Mouse (Mus musculus) kidney, adult 8-10 months (tissue): ENCODE data around the gene Cyyr1.
"Not testable (repeated sequence)": the region's sequence is repeated elsewhere in the genome, so short reads cannot be mapped to it uniquely, and the experiment has no call there.

Source experiments
- DNase-seq, 2 experiments: peaks; one replicate each; pipeline ENCODE4 v3.0.0; 2022

Cyyr1 gene

GRCm38 (mm10) chr16:85553297-85553696 is at the start of gene Cyyr1:
Cyyr1 (minus strand) TSS chr16:85553397.
- not testable (repeated sequence) for DNase-seq

- no peak for DNase-seq
Observed at GRCm38 (mm10) chr16:85588844-85589243, 35.6 kb upstream of the Cyyr1 start.

- DNase-seq: no peak
Observed at GRCm38 (mm10) chr16:85587573-85588226, 34.5 kb upstream of the Cyyr1 start.

DNA sequence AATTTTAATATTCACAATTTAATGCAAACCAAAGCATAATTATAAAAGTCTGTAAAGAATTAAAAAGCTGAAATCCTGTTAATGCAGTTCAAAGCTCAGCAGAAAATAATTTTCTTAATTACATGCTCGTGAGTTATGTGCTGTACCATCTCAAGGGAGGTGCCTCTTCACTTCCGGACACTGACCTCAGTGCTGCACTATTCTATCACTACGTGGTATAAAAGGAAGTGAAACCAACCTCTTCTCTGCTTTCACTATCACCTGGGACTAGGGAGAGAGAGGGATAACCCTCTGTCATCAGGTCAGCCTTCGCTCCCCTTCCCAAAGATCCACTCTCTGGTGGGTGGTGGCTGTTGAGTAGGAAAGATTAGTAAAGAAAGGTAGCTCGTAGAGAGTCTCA is 13.3 kb upstream of the Cyyr1 start:
- DNase-seq: no peak

DNA sequence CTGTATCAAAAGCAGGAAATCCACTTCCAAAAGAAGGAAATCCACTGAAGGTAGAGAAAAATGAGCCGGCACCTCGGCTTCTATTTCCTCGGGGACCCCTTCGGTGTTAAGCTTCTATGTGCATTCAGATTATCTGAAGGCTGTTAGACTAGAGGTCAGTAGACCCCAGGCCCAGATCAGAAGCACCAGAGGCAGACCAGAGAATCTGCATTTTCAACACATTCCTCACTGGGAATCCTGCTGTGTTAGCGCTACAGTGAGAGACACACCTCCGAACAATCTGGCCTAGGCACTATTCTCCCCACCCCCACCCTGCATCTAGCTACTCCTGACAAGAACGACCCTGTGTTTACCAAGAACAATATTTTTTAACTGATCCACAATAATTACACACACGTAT is 641 bp upstream of the Cyyr1 start:
- no peak for DNase-seq

DNA sequence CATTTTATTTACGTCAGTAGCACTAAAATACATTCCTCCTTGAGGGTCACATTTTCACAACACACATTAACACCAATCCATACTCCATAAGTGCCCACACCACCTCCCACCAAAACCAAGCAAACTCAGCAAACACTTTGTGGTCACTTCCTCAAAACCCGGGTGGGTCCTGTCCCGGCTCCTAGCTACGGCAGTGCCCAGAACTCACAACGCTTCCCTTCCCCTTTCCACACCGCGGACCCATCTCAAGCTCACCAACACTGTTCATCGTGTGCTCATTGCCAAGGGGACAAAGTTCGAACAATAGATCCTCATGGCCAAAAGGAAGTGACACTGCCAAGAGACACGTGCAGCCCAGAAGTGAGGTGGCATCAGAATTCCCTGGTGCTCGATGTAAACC is 1.2 kb downstream of the Cyyr1 start:
- DNase-seq: not testable (repeated sequence)

DNA sequence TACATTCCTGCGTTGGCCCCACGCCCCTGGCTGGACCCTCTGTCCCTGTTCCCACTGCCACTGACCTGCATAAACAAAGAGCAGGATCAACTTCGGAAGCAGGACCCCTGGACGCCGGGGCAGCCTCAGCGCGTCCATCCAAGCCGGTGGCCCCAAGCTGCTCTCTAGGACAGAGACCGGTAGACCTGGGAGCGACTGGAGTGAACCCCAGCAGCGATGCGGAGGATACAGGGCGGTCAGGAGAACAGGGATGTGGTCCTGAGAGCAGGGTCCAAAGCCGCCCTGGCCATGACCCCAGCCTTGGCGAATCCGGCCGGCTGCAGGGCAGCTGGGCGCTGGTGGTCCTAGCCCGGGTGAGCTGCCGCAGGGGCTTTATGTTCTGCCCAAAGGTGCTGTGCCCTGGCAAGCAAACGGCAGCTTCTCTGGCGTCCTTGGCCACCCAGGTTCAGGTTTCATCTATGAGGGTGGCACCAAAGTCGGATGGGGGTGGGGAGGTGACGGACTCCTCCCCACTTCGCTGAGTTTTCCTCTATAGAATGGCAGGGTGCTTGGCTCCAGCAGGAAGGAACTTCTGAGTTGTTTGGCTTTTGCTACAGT is 3.1 kb downstream of the Cyyr1 start:
- DNase-seq: peak; percentile 18 to 25

- DNase-seq: peak; percentile 33 to 35
Observed at GRCm38 (mm10) chr16:85546519-85546918, 6.7 kb downstream of the Cyyr1 start.

- DNase-seq: peak in 1 of 2 experiments; percentile 38
Observed at GRCm38 (mm10) chr16:85541676-85542273, 11.4 kb downstream of the Cyyr1 start.

DNA sequence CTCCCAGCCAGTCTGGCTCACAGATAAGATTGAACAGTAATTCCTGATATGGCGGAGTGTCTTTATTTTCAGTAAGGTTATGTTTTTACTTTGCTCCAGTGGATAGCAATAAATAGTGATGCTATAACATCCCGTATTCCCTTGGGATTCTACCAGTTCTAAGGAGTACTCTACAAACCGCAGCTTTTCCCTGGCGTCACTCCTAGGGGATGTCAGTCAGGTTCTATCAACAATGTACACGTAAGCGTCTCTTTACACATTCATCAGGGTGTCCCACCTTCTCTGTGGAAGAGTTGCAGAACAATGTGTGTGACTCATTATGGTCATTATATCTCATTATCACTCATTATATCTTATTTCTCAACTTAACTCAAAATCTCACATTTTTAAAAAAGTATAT is 12.2 kb downstream of the Cyyr1 start:
- DNase-seq: no peak

GRCm38 (mm10) chr16:85538367-85538766 is 14.8 kb downstream of the Cyyr1 start:
- peak in 1 of 2 experiments; percentile 18 for DNase-seq

GRCm38 (mm10) chr16:85536075-85536474 is 17.1 kb downstream of the Cyyr1 start:
- DNase-seq: no peak

GRCm38 (mm10) chr16:85527743-85528620 is 25.2 kb downstream of the Cyyr1 start:
- no peak for DNase-seq

GRCm38 (mm10) chr16:85524589-85524988 is 28.6 kb downstream of the Cyyr1 start:
- DNase-seq: no peak

GRCm38 (mm10) chr16:85507264-85507663 is 45.9 kb downstream of the Cyyr1 start:
- no peak for DNase-seq

DNA sequence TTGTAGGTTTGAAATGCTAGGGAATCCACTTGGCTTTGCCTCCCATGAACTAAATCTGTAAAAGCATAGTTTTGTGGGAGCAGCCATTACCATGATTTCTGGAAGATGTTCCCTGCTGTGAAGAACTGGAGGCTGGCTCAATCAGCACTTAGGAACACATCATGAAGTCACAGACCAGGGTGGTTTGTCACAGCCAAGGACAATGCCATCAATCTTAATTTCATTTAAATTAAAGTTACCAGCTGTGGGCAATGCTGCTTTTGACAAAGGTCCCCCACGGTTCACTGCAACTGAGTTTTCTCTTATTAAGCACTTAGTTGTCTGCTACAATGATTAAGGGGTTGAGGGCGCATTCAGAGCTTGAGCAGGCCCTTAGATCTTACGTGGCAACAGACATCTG is 48.1 kb downstream of the Cyyr1 start:
- DNase-seq: no peak

DNA sequence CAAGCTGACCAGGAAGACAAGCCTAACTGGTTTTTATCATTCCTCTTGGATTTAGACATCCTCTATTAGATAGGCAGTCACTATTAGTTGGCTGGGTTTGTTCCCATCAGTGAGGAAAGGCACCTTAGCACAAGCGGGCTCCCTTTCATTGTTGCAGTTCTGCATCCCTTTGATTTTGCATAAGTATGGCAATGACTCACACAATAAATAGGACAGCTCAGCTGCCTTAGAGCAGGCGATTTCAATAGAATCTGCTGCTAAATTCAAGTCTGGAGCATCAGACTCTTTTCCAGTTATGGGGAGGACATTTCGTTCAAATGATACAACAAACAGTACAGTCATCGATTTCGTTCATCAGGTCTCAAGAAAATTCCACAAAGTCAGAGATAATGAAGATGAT is 49.8 kb downstream of the Cyyr1 start:
- no peak for DNase-seq

DNA sequence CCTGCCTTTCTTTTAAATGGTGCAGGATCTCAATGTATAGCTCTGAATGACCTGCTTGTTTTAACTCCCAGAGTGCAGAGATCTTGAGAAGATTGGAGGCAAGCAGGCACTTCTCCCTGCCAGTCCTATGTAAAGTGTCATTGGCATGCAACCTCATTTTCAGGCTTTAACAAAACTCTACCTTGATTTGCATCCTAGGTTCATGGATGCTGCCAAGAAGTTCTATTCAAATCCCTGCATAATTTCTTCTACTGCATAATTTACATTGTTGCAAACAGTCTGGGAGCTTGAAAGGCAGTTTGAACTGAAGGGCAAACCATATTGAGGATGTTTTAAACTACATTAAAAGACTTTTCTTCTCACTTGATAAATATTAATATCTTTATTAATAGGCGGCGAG is 57.4 kb downstream of the Cyyr1 start:
- no peak for DNase-seq

- no peak for DNase-seq
Observed at GRCm38 (mm10) chr16:85488105-85488607, 65.0 kb downstream of the Cyyr1 start.

DNA sequence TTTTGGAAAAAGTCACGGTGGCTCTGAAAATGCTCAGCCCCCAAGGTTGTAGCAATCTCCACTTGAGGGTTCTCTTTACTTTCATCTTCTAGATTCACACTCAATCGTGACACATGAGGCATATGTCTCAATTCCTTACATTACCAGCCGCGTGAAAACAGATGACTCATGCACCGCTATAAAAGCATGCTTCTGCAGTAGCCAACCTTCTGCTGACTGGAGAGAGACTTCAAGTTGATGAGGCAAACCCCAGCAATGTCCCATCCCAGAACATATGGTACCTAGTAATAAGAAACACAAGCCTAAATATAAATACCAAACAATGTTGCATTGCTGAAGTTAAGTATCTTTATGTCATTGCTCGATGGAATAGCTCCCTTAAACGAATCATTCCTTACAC is 65.9 kb downstream of the Cyyr1 start:
- DNase-seq: no peak

- DNase-seq: no peak
Observed at GRCm38 (mm10) chr16:85484557-85484956, 68.6 kb downstream of the Cyyr1 start.

- DNase-seq: no peak
Observed at GRCm38 (mm10) chr16:85474552-85475071, 78.6 kb downstream of the Cyyr1 start.

- no peak for DNase-seq
Observed at GRCm38 (mm10) chr16:85470057-85470456, 83.1 kb downstream of the Cyyr1 start.
